9 mouse cellular contexts compared by ENCODE assay signal in genomic region chr10:23349392-23350010, GRCm38 (mm10). TPM values are rescaled to one million over a fixed set of nuclear protein-coding genes. Genes with fewer than 3 reads are reported as not detected.
DNase-seq lines count a peak whose midpoint lies in the region; ATAC-seq and TF ChIP-seq lines count a peak whose summit lies in the region.
"Had no signal": no experiment of that assay in that cellular context is flagged by ENCODE, and none has a peak within 500 bp of the region (broad histone marks: within the 10 kb centered on the region; RNA-seq: fewer than 3 reads in every experiment).

No protein-coding gene starts in this region.

- no peaks in the 10 kb centered on the region for H3K9me3 ChIP-seq in heart, embryonic 16.5 days (replicated peaks; ENCODE audit: control insufficient read depth, low read length)
- no peaks in the 10 kb centered on the region for H3K9me3 ChIP-seq in limb, embryonic 14.5 days (ENCODE audit: control insufficient read depth, low read length)
- H3K9me3 ChIP-seq: G1E had no signal

- peaks cover 12% of the 10 kb centered on the region for H3K4me1 ChIP-seq in heart, embryonic 16.5 days (ENCODE audit: control insufficient read depth, insufficient read depth, low read length)
- H3K4me1 ChIP-seq in limb, embryonic 14.5 days (ENCODE audit: control insufficient read depth, insufficient read depth, low read length), result peaks cover 13% of the 10 kb centered on the region

- H3K36me3 ChIP-seq in heart, embryonic 16.5 days (ENCODE audit: control insufficient read depth, insufficient read depth), result no peaks in the 10 kb centered on the region
- no peaks in the 10 kb centered on the region for H3K36me3 ChIP-seq in limb, embryonic 14.5 days (ENCODE audit: control insufficient read depth, insufficient read depth, low read length)
- H3K36me3 ChIP-seq: G1E had no signal

- peak; percentile 9 to 11 for DNase-seq in frontal cortex, postnatal 36 days (ENCODE audit: low spot score in 2 of 2)
- no peak for DNase-seq in frontal cortex, postnatal 25 days (ENCODE audit: low spot score in 2 of 2)
- peak; percentile 8 for DNase-seq in urinary bladder, postnatal 25 days (ENCODE audit: low spot score)
- DNase-seq in urinary bladder, adult 2 months (ENCODE audit: low spot score), result no peak
- DNase-seq in limb, embryonic 14.5 days (ENCODE audit: low spot score), result no peak
- DNase-seq in right cerebral cortex, postnatal 25 days, result peak; percentile 21
- DNase-seq in urinary bladder, postnatal 36 days (ENCODE audit: low spot score in 2 of 2), result no peak

- H3K27me3 ChIP-seq in heart, embryonic 16.5 days (ENCODE audit: control insufficient read depth, insufficient read depth, low read length), result peaks cover 28% of the 10 kb centered on the region
- no peaks in the 10 kb centered on the region for H3K27me3 ChIP-seq in limb, embryonic 14.5 days (ENCODE audit: control insufficient read depth, insufficient read depth, low read length)

- WGBS in heart, embryonic 16.5 days, result 1% methylated on average over 32 of the region's 33 CpGs
- WGBS in limb, embryonic 14.5 days, result under 1% methylated on average over 31 of the region's 33 CpGs

- TF ChIP-seq POLR2A in limb, embryonic 14.5 days (IDR thresholded peaks at IDR 0.05; ENCODE audit: borderline replicate concordance, extremely low read depth, insufficient read depth, insufficient read length), result no peak

- no peak overlapping the region; the same call in 1 of the 2 replicates for H3K27ac ChIP-seq in heart, embryonic 16.5 days (ENCODE audit: low read length)
- H3K27ac ChIP-seq in limb, embryonic 14.5 days (replicated peaks; ENCODE audit: low read depth, low read length), result peak overlapping the region; percentile 75

- ATAC-seq in heart, embryonic 16.5 days (replicated peaks; ENCODE audit: extremely low read depth, insufficient read depth, low FRiP score), result peak; percentile 30; the same call in 1 of the 2 replicates
- ATAC-seq in limb, embryonic 14.5 days (ENCODE audit: low FRiP score, low read depth), result peak; percentile 25

- H3K4me3 ChIP-seq in heart, embryonic 16.5 days (ENCODE audit: low read length), result peak overlapping the region; percentile 69
- peak overlapping the region; percentile 62 for H3K4me3 ChIP-seq in limb, embryonic 14.5 days (replicated peaks; ENCODE audit: low read length)

- H3K4me2 ChIP-seq in heart, embryonic 16.5 days (ENCODE audit: low read depth, low read length), result peak overlapping the region; percentile 94
- H3K4me2 ChIP-seq in limb, embryonic 14.5 days (replicated peaks; ENCODE audit: low read depth, low read length, severe bottlenecking), result peak overlapping the region; percentile 84

- peak overlapping the region; percentile 66 for H3K9ac ChIP-seq in heart, embryonic 16.5 days (ENCODE audit: low read length)
- peak overlapping the region; percentile 81 for H3K9ac ChIP-seq in limb, embryonic 14.5 days (ENCODE audit: low read depth, low read length, severe bottlenecking)

RNA-seq across cellular contexts. Expression of gene Eya4, which starts 1.1 kb away (rescaled TPM):
- polyA plus RNA-seq in urinary bladder, adult 2 months (2012; rRNA removed), result 6.1 and 6.5 TPM in 2 replicates
- 0.82 and 1.1 TPM in 2 replicates for polyA plus RNA-seq in heart, embryonic 16.5 days (2015; fragmentation: Nextera tagmentation; extraction: Ambion mirVana)
- 12.5 and 13.8 TPM in 2 replicates for polyA plus RNA-seq in limb, embryonic 14.5 days (2012; rRNA removed)
- polyA plus RNA-seq in limb, embryonic 14.5 days (2014; fragmentation: Nextera tagmentation; extraction: Ambion mirVana), result 6.6 and 7.3 TPM in 2 replicates
- polyA plus RNA-seq: G1E had no signal

Comparison
In these comparisons a context has a peak if more than half of its experiments do, and no peak if none do; other contexts are left out.
1. DNase-seq: peak in frontal cortex, postnatal 36 days (2 of 2), urinary bladder, postnatal 25 days (single experiment) and right cerebral cortex, postnatal 25 days (single experiment); none in frontal cortex, postnatal 25 days (0 of 2), urinary bladder, adult 2 months (single experiment), limb, embryonic 14.5 days (single experiment) and urinary bladder, postnatal 36 days (0 of 2).